Mouse (Mus musculus): ENCODE measurements around the gene Cln3.

The Cln3 gene

GRCm38 (mm10) chr7:126595890-126596289 is 10.3 kb upstream of the Cln3 start:
- DNase-seq (ENCODE audit: low read depth, low spot score): no peak

- DNase-seq (ENCODE audit: low read depth, low spot score): no peak
Measured at GRCm38 (mm10) chr7:126594862-126595561, 9.4 kb upstream of the Cln3 start, which contains the start of gene Il27. TSS of gene Il27 (minus strand) at chr7:126594941.

GRCm38 (mm10) chr7:126587779-126588178 is 2.2 kb upstream of the Cln3 start:
- DNase-seq (ENCODE audit: low read depth, low spot score): peak; percentile 58

DNA sequence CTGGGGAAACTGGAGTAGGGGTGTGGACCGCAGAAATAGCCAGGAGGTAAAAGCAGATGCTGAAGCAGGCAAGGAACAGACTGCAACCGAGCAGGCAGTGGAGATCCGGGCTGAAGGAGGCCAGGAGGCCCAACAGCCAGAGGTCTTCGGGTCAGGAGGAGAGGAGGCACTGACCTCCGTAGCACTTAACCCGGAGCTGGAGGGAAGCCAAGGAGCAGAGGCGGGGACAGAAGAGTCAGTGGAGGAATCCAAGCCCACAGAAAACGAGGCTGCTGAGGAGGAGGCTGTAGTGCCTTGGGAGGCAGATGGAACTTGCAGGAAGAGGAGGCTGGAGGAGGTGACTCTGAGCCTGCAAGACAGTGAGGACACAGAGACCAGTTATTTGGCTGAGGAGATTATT is 1.2 kb upstream of the Cln3 start:
- no peak for DNase-seq (ENCODE audit: low read depth, low spot score)

DNA sequence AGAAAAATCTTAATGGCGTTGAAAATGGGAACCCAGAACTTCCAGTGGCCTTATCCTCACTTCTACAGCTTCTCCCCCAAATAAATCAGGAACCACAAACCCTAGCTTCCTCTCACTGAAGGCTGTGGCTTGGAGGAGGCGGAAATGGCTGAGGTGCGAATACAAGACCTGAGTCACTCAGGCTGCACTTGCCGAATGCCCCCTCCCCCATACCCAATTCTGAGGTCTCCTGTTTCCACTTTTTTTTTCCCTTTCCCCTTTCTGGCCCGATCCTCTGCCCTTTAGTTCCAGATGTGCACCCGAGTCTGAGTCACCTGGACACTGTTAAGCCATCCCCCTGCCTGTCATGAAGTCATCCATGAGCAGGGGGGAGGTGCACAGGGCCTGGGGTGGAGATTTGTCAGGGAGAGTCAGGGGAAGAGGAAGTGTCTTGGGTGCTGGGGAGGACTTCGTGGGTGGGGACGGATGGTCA is 1.1 kb downstream of the Cln3 start, which contains the start of gene Apobr:
Gene Apobr (plus strand): TSS at position 437 of the 472 bp plus-strand sequence.
- DNase-seq (ENCODE audit: low read depth, low spot score): no peak

DNA sequence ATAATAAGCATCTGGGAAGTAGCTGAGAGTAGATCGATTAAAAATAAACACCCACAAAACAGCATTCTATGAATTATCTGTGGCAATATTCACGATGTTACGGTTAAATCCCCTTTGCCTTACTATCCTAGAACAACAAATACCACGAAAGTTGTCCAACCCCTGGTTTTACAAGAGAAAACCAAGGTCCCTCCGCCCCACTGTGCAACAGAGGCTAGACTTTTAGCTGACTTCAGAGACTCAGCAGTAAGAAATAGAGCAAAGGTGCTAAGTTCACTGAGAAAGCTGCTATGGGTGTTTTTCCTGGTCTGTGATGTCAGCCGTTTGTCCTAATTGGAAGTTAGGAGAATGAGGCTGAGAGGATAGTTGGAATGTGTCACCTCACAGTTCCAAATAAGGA is 1.9 kb downstream of the Cln3 start:
- DNase-seq (ENCODE audit: low read depth, low spot score): no peak

DNA sequence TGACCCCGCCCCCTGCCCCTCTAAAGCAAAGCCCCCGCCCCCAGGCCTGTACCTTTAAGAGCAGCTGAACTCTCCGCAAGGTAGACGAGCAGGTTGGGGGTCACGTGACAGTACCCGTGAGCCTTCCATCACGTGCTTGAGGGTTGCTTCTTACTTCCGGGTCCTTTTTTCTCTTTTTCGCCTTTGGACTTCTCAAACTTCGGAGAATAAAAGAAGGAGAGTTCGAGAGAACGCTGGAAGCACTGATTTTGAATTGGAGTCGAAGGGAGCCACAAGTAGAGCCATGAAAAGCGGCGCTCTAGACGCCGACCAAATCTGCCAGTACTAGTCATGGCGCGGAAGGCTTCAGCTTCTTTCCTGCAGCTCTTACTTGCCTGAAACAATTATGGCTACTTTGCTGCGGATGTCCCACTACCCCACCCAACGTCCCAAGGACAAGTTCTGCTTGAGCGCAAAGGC is 2.3 kb downstream of the Cln3 start:
- peak; percentile 80 for DNase-seq (ENCODE audit: low read depth, low spot score)

DNA sequence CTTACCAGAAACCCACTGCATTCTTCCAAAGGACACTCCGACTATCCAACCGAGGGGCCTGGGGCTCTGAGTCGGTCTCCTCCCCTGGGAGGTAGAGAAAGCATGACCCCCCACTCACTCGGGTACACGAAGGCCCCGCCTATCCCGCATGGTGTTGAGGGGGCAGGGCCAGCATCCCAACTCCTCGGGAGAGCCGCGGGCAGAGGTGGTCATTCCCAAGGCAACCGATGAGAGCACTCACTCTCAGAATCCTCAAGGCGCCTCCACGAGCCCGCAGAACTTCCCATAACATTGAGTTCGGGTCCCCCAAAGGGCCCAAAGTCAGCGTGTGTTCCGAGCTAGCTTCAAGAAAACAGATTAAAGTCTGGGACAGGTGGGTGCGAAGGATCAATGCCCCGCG is 2.9 kb downstream of the Cln3 start:
- DNase-seq (ENCODE audit: low read depth, low spot score): no peak

- no peak for DNase-seq (ENCODE audit: low read depth, low spot score)
Measured at GRCm38 (mm10) chr7:126581661-126582060, 4.0 kb downstream of the Cln3 start.

GRCm38 (mm10) chr7:126579172-126579571 is 6.4 kb downstream of the Cln3 start:
- DNase-seq (ENCODE audit: low read depth, low spot score): no peak

GRCm38 (mm10) chr7:126576946-126577345 is 8.7 kb downstream of the Cln3 start:
- no peak for DNase-seq (ENCODE audit: low read depth, low spot score)

- peak; percentile 74 for DNase-seq (ENCODE audit: low read depth, low spot score)
Measured at GRCm38 (mm10) chr7:126566094-126566765, 19.4 kb downstream of the Cln3 start, which contains the start of gene Eif3c. TSS of gene Eif3c (minus strand) at chr7:126566411.

DNA sequence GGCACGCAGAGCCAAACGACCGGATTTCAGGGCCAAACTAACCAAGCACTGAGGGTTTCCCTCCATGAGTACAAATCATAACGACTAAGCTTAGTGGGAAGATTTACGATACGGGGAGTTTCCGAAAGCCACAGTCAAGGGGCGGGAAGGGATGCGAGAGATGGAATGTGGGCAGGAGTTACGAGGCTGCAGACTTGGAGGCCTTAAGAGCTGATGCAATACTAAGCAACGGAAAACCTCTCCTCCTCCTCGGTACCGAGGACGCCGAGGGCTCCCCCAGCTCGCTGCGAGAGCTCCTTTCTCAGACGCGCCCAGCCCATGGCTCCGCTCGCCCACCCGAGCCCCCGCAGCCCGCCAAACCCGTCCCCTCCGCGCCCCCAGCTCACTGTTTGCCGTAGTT is 19.9 kb downstream of the Cln3 start:
- no peak for DNase-seq (ENCODE audit: low read depth, low spot score)

DNA sequence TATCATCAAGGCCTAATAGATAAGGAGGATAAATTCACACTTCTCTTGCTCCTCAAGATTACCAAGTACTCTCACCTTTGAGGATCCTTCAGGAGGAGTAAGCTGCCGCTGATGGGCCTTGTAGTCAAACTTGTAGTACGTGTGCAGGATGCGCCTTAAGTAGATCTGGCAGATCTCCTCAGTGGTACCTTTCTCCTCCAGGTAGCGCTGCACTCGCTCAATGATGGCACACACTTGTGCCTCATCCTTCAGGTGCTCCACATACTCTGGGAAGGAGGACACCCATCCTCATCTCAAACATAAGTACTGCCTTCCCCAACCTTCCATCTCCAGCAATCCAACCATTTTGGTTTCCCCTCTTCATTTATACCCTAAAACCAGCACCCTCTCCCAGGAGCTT is 29.0 kb downstream of the Cln3 start:
- no peak for DNase-seq (ENCODE audit: low read depth, low spot score)

- DNase-seq (ENCODE audit: low read depth, low spot score): no peak
Measured at GRCm38 (mm10) chr7:126554796-126555195, 30.8 kb downstream of the Cln3 start.

DNA sequence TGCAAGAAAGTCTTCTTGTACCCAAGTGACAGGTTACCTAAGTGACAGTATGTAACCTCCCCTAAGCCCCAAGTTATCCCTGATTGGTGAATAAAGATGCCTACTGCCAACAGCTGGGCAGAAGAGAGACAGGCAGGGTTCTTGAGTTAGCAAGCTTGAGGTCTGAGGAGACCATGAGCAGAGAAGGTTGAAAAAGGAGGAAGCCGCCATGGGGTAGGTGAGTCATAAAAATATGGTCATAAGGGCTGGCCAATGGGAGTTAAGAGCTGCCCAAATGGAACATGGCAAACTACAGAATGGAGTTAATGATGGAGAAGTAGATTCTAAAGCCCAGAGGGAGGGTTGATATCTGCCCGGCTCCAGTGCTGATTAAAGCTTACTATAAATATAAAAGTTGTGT is 40.0 kb downstream of the Cln3 start:
- DNase-seq (ENCODE audit: low read depth, low spot score): no peak

- DNase-seq (ENCODE audit: low read depth, low spot score): no peak
Measured at GRCm38 (mm10) chr7:126541661-126542060, 44.0 kb downstream of the Cln3 start.

DNA sequence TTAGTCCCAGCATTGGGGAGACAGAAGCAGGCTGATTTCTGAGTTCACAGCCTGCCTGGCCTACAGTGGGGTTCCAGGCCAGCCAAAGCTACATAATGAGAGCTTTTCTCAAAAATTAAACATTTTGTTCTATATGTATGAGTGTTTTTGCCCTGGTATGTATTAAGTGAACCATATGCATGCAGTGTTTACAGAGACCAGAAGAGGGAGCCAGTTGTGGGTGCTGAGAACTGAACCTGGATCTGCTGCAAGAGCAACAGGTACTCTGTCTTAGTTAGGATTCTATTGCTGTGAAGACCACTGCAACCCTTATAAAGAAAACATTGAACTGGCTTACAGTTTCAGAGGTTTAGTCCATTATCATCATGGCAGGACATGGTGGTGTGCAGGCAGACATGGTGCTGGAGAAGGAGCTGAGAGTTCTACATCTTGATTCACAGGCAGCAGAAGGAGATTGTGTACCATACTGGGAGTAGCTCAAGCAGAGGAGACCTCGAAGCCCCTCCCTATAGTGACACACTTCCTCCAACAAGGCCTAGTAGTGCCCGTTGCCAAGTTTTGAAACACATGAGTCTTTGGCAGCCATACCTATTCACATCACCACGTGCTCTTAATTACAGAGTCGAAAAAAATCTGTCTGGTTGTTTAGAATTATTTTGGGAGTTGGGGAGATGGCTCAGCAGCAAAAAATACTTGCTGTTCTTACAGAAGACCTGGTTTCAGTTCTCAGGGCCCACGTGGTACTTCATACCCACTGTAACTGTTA is 47.6 kb downstream of the Cln3 start:
- DNase-seq (ENCODE audit: low read depth, low spot score): peak; percentile 39

- DNase-seq (ENCODE audit: low read depth, low spot score): no peak
Measured at GRCm38 (mm10) chr7:126536466-126536865, 49.2 kb downstream of the Cln3 start.

DNA sequence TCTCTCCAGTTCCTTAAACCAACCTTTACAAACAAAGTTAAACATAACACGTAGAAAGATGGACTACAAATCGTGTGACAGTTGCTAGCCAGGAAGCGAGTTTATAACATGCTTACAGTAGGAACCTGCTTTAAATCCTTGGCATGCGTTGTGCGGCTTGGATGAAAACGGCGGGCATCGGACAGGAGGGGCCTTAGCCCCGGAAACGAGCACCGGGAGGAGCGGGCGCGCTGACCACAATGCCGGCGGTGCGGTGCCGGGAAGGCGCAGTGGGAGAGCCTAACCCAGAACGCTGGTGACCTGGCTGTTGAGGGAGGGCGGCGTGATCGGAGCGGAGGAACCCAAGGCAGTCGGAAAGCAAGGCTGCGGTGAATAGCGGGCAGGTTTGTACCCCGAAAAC is 49.9 kb downstream of the Cln3 start:
- DNase-seq (ENCODE audit: low read depth, low spot score): no peak

DNA sequence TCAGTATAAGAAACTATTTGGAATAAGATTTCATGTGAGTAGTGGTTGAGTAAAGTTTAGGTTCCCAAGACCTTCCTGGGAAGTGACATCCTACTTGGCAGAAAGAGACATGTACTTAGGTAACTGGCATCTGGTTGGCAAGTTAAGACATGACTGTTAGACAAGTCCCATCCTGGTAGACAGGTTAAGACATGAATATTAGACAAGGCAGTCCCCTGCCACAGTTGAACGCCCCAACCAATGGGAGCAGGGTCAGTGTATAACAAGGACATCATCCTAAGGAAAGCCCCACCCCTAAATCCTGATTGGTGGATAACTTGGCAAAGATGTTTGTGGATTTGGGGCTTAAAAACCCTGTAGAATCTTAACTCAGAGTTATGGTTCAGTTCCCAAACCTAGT is 52.2 kb downstream of the Cln3 start:
- DNase-seq (ENCODE audit: low read depth, low spot score): no peak

- no peak for DNase-seq (ENCODE audit: low read depth, low spot score)
Measured at GRCm38 (mm10) chr7:126528166-126528577, 57.4 kb downstream of the Cln3 start.

All from WW6 (cell line).